Mouse (Mus musculus): ENCODE data around the gene Vmn2r107. TPM values are rescaled to one million over a fixed set of nuclear protein-coding genes. Genes with fewer than 3 reads are reported as not detected.

Gene Vmn2r107
- total RNA-seq (2021) (not detected), polyA plus RNA-seq (2012; rRNA removed) (not detected in 2 replicates)
- long read RNA-seq, result 0 reads

DNA sequence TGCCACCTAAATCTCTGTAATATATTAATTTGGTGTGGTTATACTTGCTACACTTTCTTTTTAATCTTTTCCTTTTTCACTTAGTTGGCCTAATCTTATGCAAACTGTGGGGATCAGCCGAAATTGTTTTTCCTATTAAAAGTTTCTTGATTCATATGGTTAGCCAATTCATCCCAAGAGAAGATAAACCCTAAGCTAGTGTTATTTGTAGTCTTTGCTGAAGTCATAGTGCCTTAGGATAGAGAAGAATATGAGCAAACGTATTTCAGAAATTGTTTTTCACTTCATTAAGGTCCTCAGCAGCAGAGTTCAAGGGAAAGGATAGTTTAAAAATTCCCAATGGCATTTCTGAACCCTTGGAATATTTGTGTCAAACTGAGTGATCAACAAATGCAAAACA is at the start of gene Vmn2r107:
Gene Vmn2r107 (plus strand): TSS at position 301 of the 400 bp plus-strand sequence.
- intact Hi-C loops (cut with DNase I), result no loop called here
- no peak for TF ChIP-seq CTCF (IDR thresholded peaks at IDR 0.05)
- no peak for TF ChIP-seq POLR2A (IDR thresholded peaks at IDR 0.05; ENCODE audit: insufficient read depth, low read depth, low read length)
- TF ChIP-seq EP300 (IDR thresholded peaks at IDR 0.05; ENCODE audit: insufficient read depth, low read depth, low read length), result no peak

DNA sequence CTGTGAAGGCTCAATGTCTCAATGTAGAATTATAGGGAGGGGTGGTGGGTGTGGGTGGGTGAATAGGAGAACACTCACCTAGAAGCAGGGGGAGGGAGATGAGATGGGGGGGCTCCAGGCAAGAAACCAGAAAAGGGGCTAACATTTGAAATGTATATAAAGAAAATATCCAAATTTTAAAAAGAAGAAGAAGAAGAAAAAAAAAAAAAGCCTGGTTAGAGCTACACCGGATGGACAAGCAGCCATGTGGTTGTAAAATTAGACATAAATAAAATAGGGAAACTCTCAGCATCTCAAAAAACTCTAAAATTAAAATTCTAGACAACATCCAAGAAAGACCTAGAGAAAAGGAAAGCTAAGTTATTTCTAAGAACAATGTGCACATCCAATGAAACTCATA is 39.3 kb upstream of the Vmn2r107 start:
- Histone ChIP-seq H3K79me2 (replicated peaks; ENCODE audit: control insufficient read depth, insufficient read depth, low read length) (no peaks in the 10 kb centered on the region), H3K36me3 (ENCODE audit: control insufficient read depth, insufficient read depth, low read length) (no peaks in the 10 kb centered on the region), H3K4me3 (no peak overlapping the region), H3K27me3 (ENCODE audit: control insufficient read depth, insufficient read depth, low read length) (no peaks in the 10 kb centered on the region), H3K9ac (ENCODE audit: low read depth, low read length) (no peak overlapping the region), H3K27ac (no peak overlapping the region), H3K4me1 (ENCODE audit: control insufficient read depth, insufficient read depth, low read length) (no peaks in the 10 kb centered on the region)
- TF ChIP-seq CTCF (IDR thresholded peaks at IDR 0.05) (no peak), EP300 (IDR thresholded peaks at IDR 0.05; ENCODE audit: insufficient read depth, low read depth, low read length) (no peak), POLR2A (IDR thresholded peaks at IDR 0.05; ENCODE audit: insufficient read depth, low read depth, low read length) (no peak)
- DNase-seq, result no peak
- WGBS, result 86% methylated on average over 1 of the region's 1 CpGs
- intact Hi-C loops (cut with DNase I), result no loop called here

More for the DNA sequence above, at the start of gene Vmn2r107:
- DNase-seq, result no peak
- H3K27me3 ChIP-seq (ENCODE audit: control insufficient read depth, insufficient read depth, low read length), result no peaks in the 10 kb centered on the region
- H3K4me1 ChIP-seq (ENCODE audit: control insufficient read depth, insufficient read depth, low read length), result no peaks in the 10 kb centered on the region
- no peaks in the 10 kb centered on the region for H3K79me2 ChIP-seq (replicated peaks; ENCODE audit: control insufficient read depth, insufficient read depth, low read length)
- H3K9ac ChIP-seq (ENCODE audit: low read depth, low read length), result no peak within 1 kb of the TSS
- 35% methylated on average over 2 of the region's 2 CpGs for WGBS
- H3K27ac ChIP-seq, result no peak within 1 kb of the TSS
- H3K36me3 ChIP-seq (ENCODE audit: control insufficient read depth, insufficient read depth, low read length), result no peaks in the 10 kb centered on the region
- H3K4me3 ChIP-seq, result no peak within 1 kb of the TSS

DNA sequence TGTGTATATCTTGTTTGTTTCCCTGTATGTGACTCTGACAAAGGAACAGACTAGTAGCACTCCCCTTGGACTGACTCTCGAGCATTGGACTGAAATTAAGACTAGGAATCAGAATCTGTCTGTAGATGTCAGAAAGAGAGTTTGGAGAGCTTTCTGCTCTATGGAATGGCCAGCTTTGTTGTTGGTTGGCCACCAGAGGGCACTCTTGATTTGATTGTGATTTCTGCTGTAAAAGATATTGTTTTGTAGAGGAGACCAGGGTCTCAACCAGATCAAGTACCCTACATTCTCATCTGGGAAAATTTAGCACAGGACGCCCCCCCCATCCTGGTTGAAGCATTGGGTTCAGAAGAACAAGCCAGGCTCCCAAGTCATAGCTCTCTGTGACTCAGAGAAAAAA is 54.1 kb downstream of the Vmn2r107 start:
- Histone ChIP-seq H3K36me3 (ENCODE audit: control insufficient read depth, insufficient read depth, low read length) (no peaks in the 10 kb centered on the region), H3K4me1 (ENCODE audit: control insufficient read depth, insufficient read depth, low read length) (no peaks in the 10 kb centered on the region), H3K79me2 (replicated peaks; ENCODE audit: control insufficient read depth, insufficient read depth, low read length) (no peaks in the 10 kb centered on the region), H3K9ac (ENCODE audit: low read depth, low read length) (no peak overlapping the region), H3K4me3 (no peak overlapping the region), H3K27ac (no peak overlapping the region), H3K27me3 (ENCODE audit: control insufficient read depth, insufficient read depth, low read length) (no peaks in the 10 kb centered on the region)
- intact Hi-C loops (cut with DNase I), result no loop called here
- no peak for DNase-seq
- 20% methylated on average over 2 of the region's 2 CpGs for WGBS
- TF ChIP-seq POLR2A (IDR thresholded peaks at IDR 0.05; ENCODE audit: insufficient read depth, low read depth, low read length) (no peak), EP300 (IDR thresholded peaks at IDR 0.05; ENCODE audit: insufficient read depth, low read depth, low read length) (no peak), CTCF (IDR thresholded peaks at IDR 0.05) (no peak)

DNA sequence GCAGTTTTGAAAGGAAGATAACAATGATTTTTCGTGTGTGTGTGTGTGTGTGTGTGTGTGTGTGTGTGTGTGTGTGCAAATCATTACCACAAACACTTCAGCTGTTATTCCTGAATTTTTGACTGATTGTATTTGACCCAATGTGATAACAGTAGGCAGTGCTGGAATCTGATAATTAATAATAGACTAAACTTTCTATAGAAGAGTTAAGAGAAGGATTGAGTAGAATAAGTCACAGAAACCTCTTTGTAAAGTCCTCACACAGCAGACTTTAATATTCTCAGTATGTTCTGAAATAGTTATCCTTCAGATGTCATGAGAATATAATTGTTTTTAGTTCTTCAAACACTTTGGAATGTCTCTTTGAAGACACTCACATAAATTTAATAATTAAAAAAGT is 68.8 kb downstream of the Vmn2r107 start, which contains the start of gene Vmn1r224:
Gene Vmn1r224 (plus strand): TSS at position 301 of the 400 bp plus-strand sequence.
- 15% methylated on average over 1 of the region's 1 CpGs for WGBS
- H3K27me3 ChIP-seq (ENCODE audit: control insufficient read depth, insufficient read depth, low read length), result no peaks in the 10 kb centered on the region

More for the DNA sequence above, 68.8 kb downstream of the Vmn2r107 start, which contains the start of gene Vmn1r224:
- Histone ChIP-seq H3K27ac (no peak within 1 kb of the TSS), H3K9ac (ENCODE audit: low read depth, low read length) (no peak within 1 kb of the TSS), H3K79me2 (replicated peaks; ENCODE audit: control insufficient read depth, insufficient read depth, low read length) (no peaks in the 10 kb centered on the region), H3K4me3 (no peak within 1 kb of the TSS), H3K4me1 (ENCODE audit: control insufficient read depth, insufficient read depth, low read length) (no peaks in the 10 kb centered on the region), H3K36me3 (ENCODE audit: control insufficient read depth, insufficient read depth, low read length) (no peaks in the 10 kb centered on the region)
- no peak for DNase-seq
- intact Hi-C loops (cut with DNase I), result no loop called here
- TF ChIP-seq CTCF (IDR thresholded peaks at IDR 0.05), result no peak
- TF ChIP-seq EP300 (IDR thresholded peaks at IDR 0.05; ENCODE audit: insufficient read depth, low read depth, low read length), result no peak
- TF ChIP-seq POLR2A (IDR thresholded peaks at IDR 0.05; ENCODE audit: insufficient read depth, low read depth, low read length), result no peak

Other genes starting within 250 kb of the Vmn2r107 start
- not detected for gene Fpr-rs7, start 231.0 kb upstream of the Vmn2r107 start, total RNA-seq (2021)
- not detected in 2 replicates for gene Fpr-rs7, start 231.0 kb upstream of the Vmn2r107 start, polyA plus RNA-seq (2012; rRNA removed)
- not detected for gene Fpr-rs6, start 162.1 kb upstream of the Vmn2r107 start, total RNA-seq (2021)
- gene Fpr-rs6, start 162.1 kb upstream of the Vmn2r107 start, polyA plus RNA-seq (2012; rRNA removed), result not detected in 2 replicates
- gene Vmn2r105, start 110.2 kb upstream of the Vmn2r107 start, total RNA-seq (2021), result not detected
- not detected in 2 replicates for gene Vmn2r105, start 110.2 kb upstream of the Vmn2r107 start, polyA plus RNA-seq (2012; rRNA removed)
- gene Vmn2r106, start 59.7 kb upstream of the Vmn2r107 start, total RNA-seq (2021), result not detected
- not detected in 2 replicates for gene Vmn2r106, start 59.7 kb upstream of the Vmn2r107 start, polyA plus RNA-seq (2012; rRNA removed)
- not detected for gene Vmn1r224, start 68.9 kb downstream of the Vmn2r107 start, total RNA-seq (2021)
- not detected in 2 replicates for gene Vmn1r224, start 68.9 kb downstream of the Vmn2r107 start, polyA plus RNA-seq (2012; rRNA removed)
- not detected for gene Vmn2r108, start 136.1 kb downstream of the Vmn2r107 start, total RNA-seq (2021)
- not detected in 2 replicates for gene Vmn2r108, start 136.1 kb downstream of the Vmn2r107 start, polyA plus RNA-seq (2012; rRNA removed)
- not detected for gene Vmn1r225, start 152.9 kb downstream of the Vmn2r107 start, total RNA-seq (2021)
- not detected in 2 replicates for gene Vmn1r225, start 152.9 kb downstream of the Vmn2r107 start, polyA plus RNA-seq (2012; rRNA removed)
- not detected for gene Vmn2r109, start 219.5 kb downstream of the Vmn2r107 start, total RNA-seq (2021)
- not detected in 2 replicates for gene Vmn2r109, start 219.5 kb downstream of the Vmn2r107 start, polyA plus RNA-seq (2012; rRNA removed)

All from heart, adult 2 months (tissue).